Mouse (Mus musculus) embryonic fibroblast, embryonic 13.5 days (primary cell): ENCODE measurements around the gene Tmem267. TPM values are rescaled to one million over a fixed set of nuclear protein-coding genes. Genes with fewer than 3 reads are reported as not detected.

Source experiments
- H3K27ac ChIP-seq: 2 replicates; pipeline ENCODE4 v1.5.1; 2012; ENCODE audit warnings: low read length, control low read depth, inconsistent platforms; ENCODE audit not compliant: insufficient read depth
- H3K4me1 ChIP-seq: 2 replicates; pipeline ENCODE4 v1.6.1; 2011; ENCODE audit warnings: low read length; ENCODE audit not compliant: control insufficient read depth, insufficient read depth
- H3K4me3 ChIP-seq: 2 replicates; pipeline ENCODE4 v1.5.1; 2011; ENCODE audit warnings: mild to moderate bottlenecking, control low read depth, low read length; ENCODE audit not compliant: insufficient read depth
- CTCF ChIP-seq: IDR thresholded peaks from 2 replicates; pipeline ENCODE4 v1.5.1; 2011; ENCODE audit warnings: mild to moderate bottlenecking, control low read depth, low read length, moderate library complexity, borderline replicate concordance; ENCODE audit not compliant: insufficient read depth
- POLR2A ChIP-seq: IDR thresholded peaks from 2 replicates; pipeline ENCODE4 v1.6.1; 2011; ENCODE audit warnings: low read depth, mild to moderate bottlenecking, control low read depth, low read length, moderate library complexity
- polyA plus RNA-seq: library from polyadenylated mRNA; stranded (reverse); fragments of >200 nt; gene quantifications from 2 replicates; pipeline ENCODE4 v1.2.4, GENCODE M21; 2011; ENCODE audit warnings: low read depth; ENCODE audit not compliant: missing spikeins, insufficient read length

Gene Tmem267
- polyA plus RNA-seq, result 28.0 and 31.7 TPM in 2 replicates

GRCm38 (mm10) chr13:119487880-119488580, at the start of gene Tmem267, which contains the start of gene 3110070M22Rik:
Gene Tmem267 (plus strand): TSS chr13:119488039.
Gene 3110070M22Rik (minus strand): TSS chr13:119488383.
- TF ChIP-seq CTCF, result no peak
- TF ChIP-seq POLR2A, result peak; percentile 51; the same call in 1 of the 2 replicates
- Histone ChIP-seq H3K27ac (peak within 1 kb of the TSS; percentile 58), H3K4me1 (no peaks in the 10 kb centered on the region), H3K4me3 (peak within 1 kb of the TSS; percentile 51)

DNA sequence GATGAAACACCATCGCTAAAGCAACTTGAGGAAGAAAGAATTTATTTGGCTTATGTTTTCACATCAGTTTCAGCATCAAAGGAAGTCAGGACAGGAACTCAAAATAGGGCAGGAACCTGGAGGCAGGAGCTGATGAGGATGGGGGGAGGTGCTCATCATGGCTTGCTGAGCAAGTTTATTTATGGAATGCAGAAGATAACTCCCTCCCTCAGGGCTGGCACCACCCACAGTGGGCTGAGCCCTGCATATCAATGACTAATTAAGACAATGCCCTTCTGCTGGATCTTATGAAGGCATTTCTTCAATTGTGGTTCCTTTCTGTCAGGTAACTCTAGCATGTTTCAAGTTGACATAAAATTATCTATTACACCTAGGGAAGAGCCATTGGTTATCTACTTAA, 45.6 kb upstream of the Tmem267 start:
- Histone ChIP-seq H3K4me3 (no peak overlapping the region), H3K27ac (no peak overlapping the region), H3K4me1 (no peaks in the 10 kb centered on the region)
- no peak for TF ChIP-seq POLR2A
- TF ChIP-seq CTCF, result no peak

DNA sequence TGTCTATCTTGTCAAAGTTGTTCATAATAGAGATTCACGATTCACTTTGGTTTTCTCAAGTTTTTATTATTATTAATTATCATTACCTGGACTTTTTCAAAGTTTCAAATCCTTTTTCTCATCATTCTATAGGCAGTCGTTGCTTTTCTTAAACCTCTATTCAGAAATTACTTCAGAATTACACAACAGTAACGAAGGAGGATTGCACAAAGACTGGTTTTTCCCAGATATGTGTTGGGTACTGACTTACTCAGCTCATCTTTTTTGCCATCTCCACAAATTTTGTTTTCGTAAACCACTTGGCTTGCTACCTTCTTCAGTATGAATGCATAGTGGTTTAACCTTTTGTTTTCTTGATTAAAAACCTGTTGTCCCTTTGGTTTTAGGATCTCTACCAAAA, 34.3 kb upstream of the Tmem267 start:
- H3K27ac ChIP-seq, result no peak overlapping the region
- TF ChIP-seq CTCF, result no peak
- no peak for TF ChIP-seq POLR2A

DNA sequence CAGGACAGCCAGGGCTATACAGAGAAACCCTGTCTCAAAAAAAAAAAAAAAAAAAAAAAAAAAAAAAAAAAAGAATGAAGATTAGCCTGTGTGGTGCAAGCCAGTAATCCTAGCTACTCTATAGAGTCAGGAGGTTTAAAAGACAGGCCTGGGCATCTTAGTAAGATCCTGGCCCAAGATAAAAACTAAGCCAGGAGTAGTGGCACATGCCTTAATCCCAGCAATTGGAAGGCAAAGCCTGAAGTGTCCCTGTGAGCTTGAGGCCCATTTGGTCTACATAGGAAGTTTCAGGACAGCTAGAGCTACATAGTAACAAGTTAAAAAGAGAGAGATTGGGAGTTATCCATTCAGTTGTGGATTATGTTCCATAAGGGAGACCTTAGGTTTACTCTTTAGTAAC, 32.8 kb upstream of the Tmem267 start:
- TF ChIP-seq CTCF, result no peak
- H3K4me1 ChIP-seq, result no peaks in the 10 kb centered on the region
- H3K4me3 ChIP-seq, result no peak overlapping the region
- H3K27ac ChIP-seq, result no peak overlapping the region

More for the DNA sequence above, 34.3 kb upstream of the Tmem267 start:
- Histone ChIP-seq H3K4me1 (no peaks in the 10 kb centered on the region), H3K4me3 (no peak overlapping the region)

DNA sequence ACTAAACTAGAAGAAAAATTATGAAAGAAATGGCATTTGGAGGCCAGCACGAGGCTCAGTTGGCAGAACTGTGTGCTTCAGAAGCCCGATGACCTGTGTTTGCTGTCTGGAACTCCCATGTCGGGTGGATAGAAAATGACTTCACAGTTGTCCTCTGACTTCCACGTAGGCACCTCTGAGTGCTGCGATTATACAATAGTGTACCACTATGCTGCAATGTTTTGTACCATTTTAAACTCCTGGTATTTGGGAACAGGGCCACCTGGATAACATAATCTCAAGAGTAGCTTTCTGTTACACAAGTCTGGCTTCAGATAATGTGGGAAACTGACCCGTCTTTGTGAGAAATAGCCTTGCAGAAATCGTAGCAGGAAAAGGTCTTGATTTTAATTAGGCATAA, 31.5 kb upstream of the Tmem267 start:
- Histone ChIP-seq H3K4me3 (no peak overlapping the region), H3K27ac (no peak overlapping the region), H3K4me1 (no peaks in the 10 kb centered on the region)
- TF ChIP-seq POLR2A, result no peak
- TF ChIP-seq CTCF, result no peak

DNA sequence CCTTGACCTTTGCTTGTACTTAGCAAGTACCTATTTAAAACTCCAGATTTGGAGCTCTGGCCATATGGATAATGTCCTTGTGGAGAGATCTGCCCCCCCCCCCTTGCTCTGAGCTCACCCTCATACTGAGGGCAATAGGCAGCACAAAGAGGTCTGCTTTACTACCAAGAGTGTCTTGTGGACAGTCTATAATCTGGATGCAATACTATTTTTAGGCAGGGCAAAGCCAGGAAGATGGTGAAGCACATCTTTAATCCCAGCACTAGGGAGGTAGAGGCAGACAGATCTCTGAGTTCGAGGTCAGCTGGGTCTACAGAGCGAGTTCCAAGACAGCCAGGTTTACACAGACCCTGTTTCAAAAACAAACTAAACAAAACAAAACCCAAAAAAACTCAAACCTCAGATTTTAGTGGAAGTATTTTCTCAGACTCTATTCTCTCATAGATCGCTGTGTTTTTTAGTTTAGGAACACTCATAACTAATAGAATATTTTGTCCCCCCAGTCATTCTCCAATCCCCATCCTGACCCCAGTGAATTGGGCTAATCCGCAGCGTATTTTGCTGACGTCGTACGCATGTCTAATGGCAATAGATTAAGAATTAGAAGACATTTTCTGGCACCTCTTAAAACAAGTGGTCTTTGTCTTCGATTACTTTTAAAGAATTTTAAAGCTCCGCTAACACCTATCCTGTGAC, 25.8 kb upstream of the Tmem267 start:
- Histone ChIP-seq H3K4me1 (no peaks in the 10 kb centered on the region), H3K4me3 (peak overlapping the region; percentile 76), H3K27ac (peak overlapping the region; percentile 88)
- no peak for TF ChIP-seq POLR2A

DNA sequence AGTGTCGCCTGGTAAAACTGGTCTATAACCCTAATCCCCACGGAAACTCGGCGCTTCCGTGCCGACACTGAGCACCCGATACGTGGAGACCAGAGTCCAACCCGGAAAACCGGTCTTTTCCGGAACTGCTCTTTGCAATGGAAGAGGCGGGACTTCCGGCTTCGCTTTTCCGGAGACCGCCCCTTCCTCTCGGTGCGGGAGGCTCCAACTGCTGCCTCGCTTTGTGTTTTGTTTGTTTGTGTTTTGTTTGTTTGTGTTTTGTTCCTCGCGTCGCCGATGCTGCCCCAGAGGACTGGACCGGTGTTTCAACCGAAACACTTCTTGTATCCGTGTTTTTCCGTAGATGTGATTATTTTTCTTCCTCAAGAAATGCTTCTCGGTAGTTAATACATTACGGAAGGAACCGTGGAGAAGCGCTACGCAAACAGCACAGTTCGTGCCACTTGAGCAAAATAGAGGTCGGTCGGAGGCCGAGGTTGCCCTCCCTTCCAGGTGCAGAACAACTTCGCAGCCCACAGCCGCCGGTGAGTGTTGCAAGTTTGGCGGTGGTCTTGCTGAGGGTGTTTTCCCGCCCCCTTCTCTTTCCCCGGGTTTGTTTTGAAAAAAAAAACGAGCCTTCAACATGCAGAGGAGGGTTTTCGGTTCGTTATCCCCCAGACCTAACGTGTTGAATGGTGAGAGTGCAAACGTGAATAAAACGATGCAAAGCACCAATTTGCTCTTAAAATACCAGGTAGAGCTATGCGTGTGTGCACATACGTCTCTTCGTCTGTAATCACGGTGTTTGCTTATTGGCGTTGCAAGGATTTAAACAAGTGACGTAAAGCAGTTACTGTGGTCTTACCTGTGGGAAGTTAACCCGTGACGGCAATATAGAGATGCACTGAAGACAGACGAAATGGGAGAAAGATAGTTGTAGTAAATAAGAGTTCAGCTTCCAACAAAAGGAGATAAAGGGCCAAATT, 25.0 kb upstream of the Tmem267 start, which contains the start of gene 4833420G17Rik:
Gene 4833420G17Rik (plus strand): TSS at position 173 of the 965 bp plus-strand sequence.
- H3K27ac ChIP-seq, result peak within 1 kb of the TSS; percentile 88

DNA sequence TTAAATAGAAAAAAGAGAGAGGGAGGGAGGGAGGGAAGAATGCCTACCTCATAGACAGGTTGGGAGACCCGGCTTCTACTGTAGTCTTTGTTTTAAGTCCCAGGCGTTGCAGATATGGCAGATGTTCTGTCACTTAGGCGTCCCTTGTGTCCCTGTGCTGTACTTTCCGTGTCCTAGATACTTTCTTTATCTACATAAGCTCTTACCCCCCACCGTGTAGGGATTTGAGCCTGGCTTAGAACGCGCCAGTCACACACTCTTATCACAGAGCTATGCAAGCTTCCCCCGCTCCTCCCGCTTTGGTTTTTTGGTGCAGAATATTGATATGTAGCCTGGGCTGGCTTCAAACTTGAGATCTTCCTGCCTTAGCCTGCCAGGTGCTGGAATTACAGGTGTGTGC, 11.2 kb upstream of the Tmem267 start:
- no peak for TF ChIP-seq POLR2A
- TF ChIP-seq CTCF, result no peak

More for the DNA sequence above, 25.0 kb upstream of the Tmem267 start, which contains the start of gene 4833420G17Rik:
- H3K4me1 ChIP-seq, result no peaks in the 10 kb centered on the region
- peak within 1 kb of the TSS; percentile 76 for H3K4me3 ChIP-seq
- no peak for TF ChIP-seq CTCF
- TF ChIP-seq POLR2A, result peak; percentile 91

DNA sequence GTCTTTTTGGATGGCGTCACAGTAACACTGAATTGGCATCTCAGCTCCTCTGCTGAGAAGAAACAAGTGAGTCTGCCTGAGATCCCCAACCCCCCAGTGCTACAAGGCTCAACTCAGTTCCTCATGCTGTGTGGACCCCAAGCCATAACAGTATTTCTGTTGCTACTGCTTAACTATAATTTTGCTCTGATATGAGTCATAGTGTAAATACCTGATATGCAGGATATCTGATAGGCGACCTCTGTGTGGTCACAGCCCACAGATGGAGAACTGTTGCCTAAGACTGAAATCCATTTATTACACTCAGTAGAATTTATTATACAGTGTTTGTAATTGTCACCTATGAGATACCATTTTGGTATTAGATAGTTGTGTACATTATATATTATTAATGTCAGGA, 10.1 kb upstream of the Tmem267 start:
- Histone ChIP-seq H3K27ac (no peak overlapping the region), H3K4me1 (no peaks in the 10 kb centered on the region), H3K4me3 (no peak overlapping the region)
- TF ChIP-seq POLR2A (no peak), CTCF (no peak)

More for the DNA sequence above, 11.2 kb upstream of the Tmem267 start:
- H3K27ac ChIP-seq, result no peak overlapping the region
- H3K4me1 ChIP-seq, result no peaks in the 10 kb centered on the region
- no peak overlapping the region for H3K4me3 ChIP-seq
